Mouse (Mus musculus): Measurements from ENCODE around the gene A830031A19Rik. TPM values are rescaled to one million over a fixed set of nuclear protein-coding genes. Genes with fewer than 3 reads are reported as not detected.
A peak's percentile ranks its signal among the peaks of the same experiment; 100 is the strongest.

A830031A19Rik gene
- polyA plus RNA-seq, 1 experiment from 2014 or later, result not detected

DNA sequence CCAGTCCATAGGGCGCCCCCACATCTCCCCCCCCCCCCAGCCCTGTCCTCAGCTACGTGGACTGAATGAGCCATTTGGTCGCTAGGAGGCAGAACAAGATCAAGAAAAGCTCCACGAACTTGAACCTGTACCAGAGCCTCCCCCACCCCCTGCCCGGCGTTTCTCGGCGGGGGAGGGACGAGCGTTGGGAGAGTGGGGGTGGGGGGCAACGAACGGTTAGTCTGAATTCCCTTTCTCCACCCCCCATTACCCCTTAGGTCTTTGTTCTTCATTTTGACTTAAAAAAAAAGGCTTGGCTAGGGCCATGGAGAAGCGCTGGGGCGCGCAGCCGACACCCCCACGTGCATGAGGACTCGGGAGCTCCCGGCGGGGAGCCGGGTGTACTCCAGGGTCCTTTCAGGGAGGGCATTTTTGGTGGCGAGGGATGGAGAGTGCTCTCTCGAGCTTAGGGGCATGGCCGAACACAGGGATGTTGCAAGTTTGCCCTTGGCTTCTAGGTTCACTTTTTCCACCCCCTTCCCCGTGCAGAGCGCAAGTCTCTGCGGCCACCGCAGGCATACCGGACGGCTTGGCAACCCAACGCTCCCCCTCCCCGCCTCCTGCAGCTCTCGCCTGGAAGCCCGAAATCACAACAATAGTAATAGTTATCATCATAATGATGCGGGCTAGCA is 6.3 kb upstream of the A830031A19Rik start:
- Histone ChIP-seq H3K4me1 (ENCODE audit: control insufficient read depth, insufficient read depth, low read length) (peaks cover 21% of the 10 kb centered on the region), H3K27ac (ENCODE audit: low read length) (peak overlapping the region; percentile 92), H3K4me3 (ENCODE audit: low read length) (peak overlapping the region; percentile 83), H3K36me3 (ENCODE audit: control insufficient read depth, insufficient read depth) (peaks cover 3% of the 10 kb centered on the region; the same call in 1 of the 2 replicates), H3K9ac (ENCODE audit: low read length) (peak overlapping the region; percentile 89), H3K4me2 (ENCODE audit: low read depth, low read length) (peak overlapping the region; percentile 92), H3K9me3 (replicated peaks; ENCODE audit: control insufficient read depth, low read length) (no peaks in the 10 kb centered on the region), H3K27me3 (ENCODE audit: control insufficient read depth, insufficient read depth, low read length) (no peaks in the 10 kb centered on the region)
- under 1% methylated on average over 34 of the region's 35 CpGs for WGBS
- peak; percentile 30 for ATAC-seq (replicated peaks; ENCODE audit: extremely low read depth, insufficient read depth, low FRiP score)

- Histone ChIP-seq H3K36me3 (ENCODE audit: control insufficient read depth, insufficient read depth) (no peaks in the 10 kb centered on the region), H3K4me2 (ENCODE audit: low read depth, low read length) (peak overlapping the region; percentile 92), H3K27ac (ENCODE audit: low read length) (peak overlapping the region; percentile 92), H3K4me3 (ENCODE audit: low read length) (peak overlapping the region; percentile 83), H3K4me1 (ENCODE audit: control insufficient read depth, insufficient read depth, low read length) (peaks cover 17% of the 10 kb centered on the region), H3K9ac (ENCODE audit: low read length) (peak overlapping the region; percentile 89), H3K9me3 (replicated peaks; ENCODE audit: control insufficient read depth, low read length) (no peaks in the 10 kb centered on the region), H3K27me3 (ENCODE audit: control insufficient read depth, insufficient read depth, low read length) (no peaks in the 10 kb centered on the region)
- WGBS, result 2% methylated on average over 29 of the region's 30 CpGs
- ATAC-seq (replicated peaks; ENCODE audit: extremely low read depth, insufficient read depth, low FRiP score), result no peak
Observed at GRCm38 (mm10) chr11:24080541-24080940, 5.7 kb upstream of the A830031A19Rik start.

DNA sequence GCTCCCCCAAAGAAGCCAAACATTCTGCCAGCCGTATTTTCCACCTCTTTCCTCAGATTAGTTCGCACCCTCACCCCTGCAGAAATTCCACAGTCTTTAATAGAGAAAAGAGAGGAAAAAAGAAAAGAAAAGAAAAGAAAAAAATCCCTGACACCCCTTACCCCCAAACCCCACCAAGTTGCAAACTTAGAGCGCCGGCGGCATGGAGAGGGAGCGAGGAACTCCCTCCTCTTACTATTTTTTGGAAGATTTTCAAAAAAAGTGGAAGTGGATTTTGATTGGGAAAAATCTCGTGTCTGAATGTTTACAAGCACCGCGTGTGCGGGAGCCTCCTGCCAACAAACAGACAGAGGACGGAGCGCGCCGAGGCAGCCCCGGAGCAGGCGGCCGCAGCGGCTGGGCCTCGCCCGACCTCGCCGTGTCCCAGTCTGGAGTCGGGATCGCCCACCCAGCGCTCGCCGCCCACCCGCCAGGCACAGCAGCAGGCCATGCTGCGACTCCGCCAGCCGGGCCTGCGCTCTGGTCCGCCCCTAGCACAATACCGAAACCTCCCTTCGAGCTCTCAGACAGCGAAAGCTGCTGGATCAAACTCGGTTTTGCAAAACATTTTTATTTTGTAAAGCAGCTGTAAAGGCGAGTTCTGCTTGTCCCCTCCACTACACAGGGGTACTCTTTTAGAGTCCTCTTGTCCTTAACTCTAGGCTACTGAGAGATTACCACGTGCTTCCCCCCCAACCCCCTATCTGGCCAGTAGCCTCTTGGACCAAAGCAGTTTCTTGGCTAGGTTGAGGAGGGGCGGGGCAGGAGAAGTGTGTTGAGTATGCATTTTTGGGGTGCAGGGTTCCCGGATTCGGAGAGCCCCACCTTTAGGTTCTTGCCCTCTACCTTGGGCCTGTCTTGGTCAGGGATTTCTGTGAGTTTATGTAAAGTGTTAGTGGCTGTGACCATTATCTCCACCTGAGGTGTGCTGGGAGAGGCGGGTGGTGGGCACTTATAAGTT is 4.8 kb upstream of the A830031A19Rik start:
- H3K9ac ChIP-seq (ENCODE audit: low read length), result peak overlapping the region; percentile 89
- no peaks in the 10 kb centered on the region for H3K36me3 ChIP-seq (ENCODE audit: control insufficient read depth, insufficient read depth)
- H3K27ac ChIP-seq (ENCODE audit: low read length), result peak overlapping the region; percentile 92
- H3K4me1 ChIP-seq (ENCODE audit: control insufficient read depth, insufficient read depth, low read length), result peaks cover 22% of the 10 kb centered on the region
- peak overlapping the region; percentile 92 for H3K4me2 ChIP-seq (ENCODE audit: low read depth, low read length)
- no peak for ATAC-seq (replicated peaks; ENCODE audit: extremely low read depth, insufficient read depth, low FRiP score)
- H3K9me3 ChIP-seq (replicated peaks; ENCODE audit: control insufficient read depth, low read length), result no peaks in the 10 kb centered on the region
- peaks cover under 1% of the 10 kb centered on the region; the same call in 1 of the 2 replicates for H3K27me3 ChIP-seq (ENCODE audit: control insufficient read depth, insufficient read depth, low read length)
- peak overlapping the region; percentile 83 for H3K4me3 ChIP-seq (ENCODE audit: low read length)
- WGBS, result under 1% methylated on average over 43 of the region's 43 CpGs

DNA sequence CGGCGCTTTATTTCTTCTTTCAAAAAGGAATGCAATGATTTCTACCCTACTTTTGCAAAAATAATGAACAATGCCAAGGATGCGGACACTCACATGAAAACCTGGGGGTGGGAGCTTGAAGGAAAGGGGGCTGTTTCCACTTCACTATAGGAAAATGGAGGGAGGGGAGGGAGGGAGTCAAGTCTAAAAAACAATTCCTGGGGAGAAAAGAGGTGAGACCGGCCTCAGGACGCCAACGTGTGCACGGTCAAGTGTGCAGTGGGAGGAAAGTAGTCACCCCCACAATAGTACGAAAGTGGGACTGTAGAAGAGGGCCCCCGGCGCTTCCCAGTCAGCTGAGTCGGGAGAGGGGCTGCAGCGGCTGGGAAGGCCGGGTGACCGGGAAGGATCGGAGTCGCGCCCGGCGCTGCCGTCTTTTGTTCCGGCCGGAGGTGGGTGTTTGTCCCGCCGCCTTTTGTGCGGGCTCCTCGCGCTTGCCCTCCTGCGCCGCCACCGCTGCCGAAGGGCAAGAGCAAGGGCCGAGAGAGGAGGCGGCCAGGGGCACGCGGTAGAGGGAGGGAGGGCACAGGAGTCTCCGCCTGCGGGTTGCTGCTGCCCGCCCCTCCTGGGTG is 4.0 kb upstream of the A830031A19Rik start:
- H3K9me3 ChIP-seq (replicated peaks; ENCODE audit: control insufficient read depth, low read length), result no peaks in the 10 kb centered on the region
- peak overlapping the region; percentile 92 for H3K4me2 ChIP-seq (ENCODE audit: low read depth, low read length)
- peak overlapping the region; percentile 89 for H3K9ac ChIP-seq (ENCODE audit: low read length)
- peaks cover 4% of the 10 kb centered on the region; the same call in 1 of the 2 replicates for H3K27me3 ChIP-seq (ENCODE audit: control insufficient read depth, insufficient read depth, low read length)
- ATAC-seq (replicated peaks; ENCODE audit: extremely low read depth, insufficient read depth, low FRiP score), result no peak
- H3K27ac ChIP-seq (ENCODE audit: low read length), result peak overlapping the region; percentile 92
- under 1% methylated on average over 38 of the region's 38 CpGs for WGBS
- peaks cover 28% of the 10 kb centered on the region for H3K4me1 ChIP-seq (ENCODE audit: control insufficient read depth, insufficient read depth, low read length)
- peak overlapping the region; percentile 83 for H3K4me3 ChIP-seq (ENCODE audit: low read length)
- H3K36me3 ChIP-seq (ENCODE audit: control insufficient read depth, insufficient read depth), result no peaks in the 10 kb centered on the region

DNA sequence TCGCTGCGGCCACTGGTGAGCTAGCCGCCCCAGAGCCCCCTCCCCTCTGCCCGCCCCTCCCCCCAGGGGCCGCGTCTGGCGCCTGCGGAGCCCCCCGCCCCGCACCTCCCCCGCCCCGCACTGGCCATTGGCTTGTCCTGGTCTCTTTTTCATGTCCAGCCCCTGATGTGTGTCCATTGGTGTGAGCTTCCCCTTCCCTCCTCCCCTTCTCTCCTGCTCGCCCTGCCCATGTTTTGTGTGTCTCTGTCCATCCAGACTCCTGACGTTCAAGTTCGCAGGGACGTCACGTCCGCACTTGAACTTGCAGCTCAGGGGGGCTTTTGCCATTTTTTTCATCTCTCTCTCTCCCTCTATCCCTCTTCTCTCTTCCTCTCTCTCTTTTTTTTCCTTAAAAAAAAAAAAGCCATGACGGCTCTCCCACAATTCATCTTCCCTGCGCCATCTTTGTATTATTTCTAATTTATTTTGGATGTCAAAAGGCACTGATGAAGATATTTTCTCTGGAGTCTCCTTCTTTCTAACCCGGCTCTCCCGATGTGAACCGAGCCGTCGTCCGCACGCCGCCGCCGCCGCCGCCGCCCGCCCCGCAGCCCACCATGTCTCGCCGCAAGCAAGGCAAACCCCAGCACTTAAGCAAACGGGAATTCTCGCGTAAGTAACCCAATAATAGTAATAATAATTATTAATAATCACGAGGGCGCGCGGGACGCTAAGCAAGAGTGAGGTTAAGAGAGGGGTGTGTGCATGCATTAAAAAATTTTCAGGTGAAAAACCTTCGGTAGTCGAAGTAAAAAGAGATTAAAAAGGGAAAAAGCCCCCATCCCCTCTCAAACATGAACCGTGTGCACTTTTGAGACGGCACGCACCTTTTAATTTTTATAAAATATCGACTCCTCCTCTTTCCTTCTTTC is 3.2 kb upstream of the A830031A19Rik start, which contains the start of gene Bcl11a:
Gene Bcl11a (plus strand): TSS at position 262 of the 911 bp plus-strand sequence.
- under 1% methylated on average over 45 of the region's 51 CpGs for WGBS
- ATAC-seq (replicated peaks; ENCODE audit: extremely low read depth, insufficient read depth, low FRiP score), result peak; percentile 78
- peaks cover 21% of the 10 kb centered on the region for H3K4me1 ChIP-seq (ENCODE audit: control insufficient read depth, insufficient read depth, low read length)
- peak within 1 kb of the TSS; percentile 92 for H3K4me2 ChIP-seq (ENCODE audit: low read depth, low read length)
- H3K9me3 ChIP-seq (replicated peaks; ENCODE audit: control insufficient read depth, low read length), result no peaks in the 10 kb centered on the region
- H3K27me3 ChIP-seq (ENCODE audit: control insufficient read depth, insufficient read depth, low read length), result peaks cover 9% of the 10 kb centered on the region
- no peaks in the 10 kb centered on the region for H3K36me3 ChIP-seq (ENCODE audit: control insufficient read depth, insufficient read depth)
- peak within 1 kb of the TSS; percentile 89 for H3K9ac ChIP-seq (ENCODE audit: low read length)
- H3K27ac ChIP-seq (ENCODE audit: low read length), result peak within 1 kb of the TSS; percentile 92
- peak within 1 kb of the TSS; percentile 83 for H3K4me3 ChIP-seq (ENCODE audit: low read length)

DNA sequence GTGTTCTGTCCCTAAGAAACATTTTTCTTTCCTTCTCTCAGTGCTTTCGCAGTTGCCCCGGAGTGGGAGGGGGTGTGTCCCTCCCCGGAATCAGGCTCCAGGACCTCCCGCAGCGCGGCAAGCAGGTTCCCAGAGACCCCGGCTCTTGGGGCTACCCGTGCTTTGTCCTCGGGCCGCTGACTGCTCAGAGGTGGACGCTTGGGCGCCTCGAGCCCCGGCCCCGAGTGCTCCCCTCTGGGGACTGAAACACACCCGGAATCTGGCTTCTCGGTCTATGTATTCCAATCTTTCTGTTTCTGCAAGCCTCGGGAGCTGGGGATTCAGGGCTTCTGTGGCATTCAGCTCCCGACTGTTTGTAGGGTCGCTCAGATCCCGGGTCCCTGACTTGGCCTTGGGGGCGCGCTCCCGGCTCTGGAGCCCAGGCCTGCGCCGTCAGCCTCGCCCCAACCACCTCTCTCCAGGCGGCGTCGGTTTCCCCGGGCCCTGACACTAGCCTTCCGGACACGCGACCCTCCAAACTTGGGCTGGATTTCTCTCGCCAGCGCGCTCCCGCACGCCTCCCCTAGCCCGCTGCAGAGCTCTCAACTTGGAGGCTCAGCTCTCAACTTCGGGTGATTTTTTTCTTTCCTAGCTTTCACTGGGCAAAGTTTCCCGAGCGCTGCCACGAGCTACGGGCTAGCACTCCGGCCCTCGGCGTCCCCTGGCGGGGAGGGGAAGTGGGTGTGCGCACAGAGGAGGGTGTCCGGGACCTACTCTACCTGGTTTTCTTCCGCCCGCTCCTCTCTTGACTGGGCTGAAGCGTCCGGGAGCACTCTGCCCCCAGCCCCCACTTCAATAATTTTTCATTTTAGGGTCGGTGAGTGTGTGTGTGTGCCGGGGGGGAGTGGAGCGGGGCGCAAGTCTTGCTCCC is 2.2 kb upstream of the A830031A19Rik start:
- H3K36me3 ChIP-seq (ENCODE audit: control insufficient read depth, insufficient read depth), result no peaks in the 10 kb centered on the region
- no peaks in the 10 kb centered on the region for H3K9me3 ChIP-seq (replicated peaks; ENCODE audit: control insufficient read depth, low read length)
- H3K27ac ChIP-seq (ENCODE audit: low read length), result peak overlapping the region; percentile 92
- WGBS, result under 1% methylated on average over 57 of the region's 59 CpGs
- H3K27me3 ChIP-seq (ENCODE audit: control insufficient read depth, insufficient read depth, low read length), result peaks cover 11% of the 10 kb centered on the region
- H3K4me2 ChIP-seq (ENCODE audit: low read depth, low read length), result peak overlapping the region; percentile 92
- H3K9ac ChIP-seq (ENCODE audit: low read length), result peak overlapping the region; percentile 89
- peak; percentile 58 for ATAC-seq (replicated peaks; ENCODE audit: extremely low read depth, insufficient read depth, low FRiP score)
- H3K4me1 ChIP-seq (ENCODE audit: control insufficient read depth, insufficient read depth, low read length), result peaks cover 15% of the 10 kb centered on the region
- H3K4me3 ChIP-seq (ENCODE audit: low read length), result peak overlapping the region; percentile 83

GRCm38 (mm10) chr11:24076127-24076650 is 1.3 kb upstream of the A830031A19Rik start:
- ATAC-seq (replicated peaks; ENCODE audit: extremely low read depth, insufficient read depth, low FRiP score), result peak; percentile 8; the same call in 1 of the 2 replicates
- H3K27me3 ChIP-seq (ENCODE audit: control insufficient read depth, insufficient read depth, low read length), result peaks cover 11% of the 10 kb centered on the region
- WGBS, result under 1% methylated on average over 32 of the region's 32 CpGs

More at GRCm38 (mm10) chr11:24076127-24076650, 1.3 kb upstream of the A830031A19Rik start:
- Histone ChIP-seq H3K4me3 (ENCODE audit: low read length) (peak overlapping the region; percentile 83), H3K36me3 (ENCODE audit: control insufficient read depth, insufficient read depth) (no peaks in the 10 kb centered on the region), H3K4me2 (ENCODE audit: low read depth, low read length) (peak overlapping the region; percentile 92), H3K9me3 (replicated peaks; ENCODE audit: control insufficient read depth, low read length) (no peaks in the 10 kb centered on the region), H3K4me1 (ENCODE audit: control insufficient read depth, insufficient read depth, low read length) (peaks cover 15% of the 10 kb centered on the region), H3K27ac (ENCODE audit: low read length) (peak overlapping the region; percentile 92), H3K9ac (ENCODE audit: low read length) (peak overlapping the region; percentile 89)

All from heart, embryonic 16.5 days (tissue).